Mouse (Mus musculus) forebrain, embryonic 16.5 days (tissue): ENCODE results near the gene Rnaseh2a. TPM values are rescaled to one million over a fixed set of nuclear protein-coding genes. Genes with fewer than 3 reads are reported as not detected.

Experiments used
- ATAC-seq: fragments of 200-750 bp; cut with Nextera tagmentation; 2 replicates; pipeline ENCODE4 v1.8.0; 2017; ENCODE audit warnings: mild to moderate bottlenecking, moderate library complexity
- H3K27ac ChIP-seq: fragments of 300-500 bp; sonication (generic); 2 replicates; pipeline ENCODE4 v1.5.1; 2014; ENCODE audit warnings: low read length, control low read depth
- H3K27me3 ChIP-seq: fragments of 300-500 bp; sonication (generic); replicated peaks from 2 replicates; pipeline ENCODE4 v1.6.1; 2014; ENCODE audit warnings: low read length; ENCODE audit not compliant: control insufficient read depth, insufficient read depth
- H3K36me3 ChIP-seq: fragments of 300-500 bp; sonication (generic); 2 replicates; pipeline ENCODE4 v1.6.1; 2014; ENCODE audit not compliant: control insufficient read depth, insufficient read depth
- H3K4me1 ChIP-seq: fragments of 300-500 bp; sonication (generic); replicated peaks from 2 replicates; pipeline ENCODE4 v1.6.1; 2014; ENCODE audit warnings: low read length; ENCODE audit not compliant: control insufficient read depth, insufficient read depth
- H3K4me2 ChIP-seq: fragments of 300-500 bp; sonication (generic); 2 replicates; pipeline ENCODE4 v1.6.1; 2014; ENCODE audit warnings: mild to moderate bottlenecking, low read length, control low read depth
- H3K4me3 ChIP-seq: fragments of 300-500 bp; sonication (generic); replicated peaks from 2 replicates; pipeline ENCODE4 v1.5.1; 2014; ENCODE audit warnings: mild to moderate bottlenecking, low read length, control low read depth
- H3K9ac ChIP-seq: fragments of 300-500 bp; sonication (generic); replicated peaks from 2 replicates; pipeline ENCODE4 v1.6.1; 2014; ENCODE audit warnings: low read depth, low read length, control low read depth
- H3K9me3 ChIP-seq: fragments of 300-500 bp; sonication (generic); 2 replicates; pipeline ENCODE4 v1.6.1; 2016; ENCODE audit warnings: low read length; ENCODE audit not compliant: control insufficient read depth
- WGBS: fragments of 180-500 bp; shearing (Covaris S2); extraction: QIAGEN DNeasy Blood & Tissue Kit; methylation state at CpG from one replicate; pipeline ENCODE4 v1.1.7; 2014; 5-methylcytosine and 5-hydroxymethylcytosine counted together
- polyA plus RNA-seq: library from polyadenylated mRNA; unstranded; fragments of >200 nt; fragmentation: Nextera tagmentation; extraction: Ambion mirVana; gene quantifications from 2 replicates; pipeline ENCODE4 v1.2.1, GENCODE M21; 2015

Gene Rnaseh2a
- polyA plus RNA-seq, 1 experiment from 2014 or later: 85.8 TPM

- WGBS: 88% methylated on average over 4 of the region's 4 CpGs
- no peaks in the 10 kb centered on the region for H3K36me3 ChIP-seq
- no peaks in the 10 kb centered on the region for H3K9me3 ChIP-seq
- no peak overlapping the region for H3K4me3 ChIP-seq
- H3K4me2 ChIP-seq: no peak overlapping the region
- ATAC-seq: no peak
- H3K9ac ChIP-seq: no peak overlapping the region
- no peak overlapping the region for H3K27ac ChIP-seq
- H3K27me3 ChIP-seq: no peaks in the 10 kb centered on the region
- H3K4me1 ChIP-seq: peaks cover 17% of the 10 kb centered on the region
Measured at GRCm38 (mm10) chr8:84963952-84964351, 5.6 kb downstream of the Rnaseh2a start.

- no peak overlapping the region for H3K27ac ChIP-seq
- H3K27me3 ChIP-seq: no peaks in the 10 kb centered on the region
- no peaks in the 10 kb centered on the region for H3K9me3 ChIP-seq
- no peak for ATAC-seq
- no peak overlapping the region for H3K4me2 ChIP-seq
- no peak overlapping the region for H3K4me3 ChIP-seq
- peaks cover 2% of the 10 kb centered on the region; the same call in 1 of the 2 replicates for H3K36me3 ChIP-seq
- H3K9ac ChIP-seq: no peak overlapping the region
- WGBS: 93% methylated on average over 7 of the region's 7 CpGs
- peaks cover under 1% of the 10 kb centered on the region for H3K4me1 ChIP-seq
Measured at GRCm38 (mm10) chr8:84959811-84960210, 9.8 kb downstream of the Rnaseh2a start.

- no peaks in the 10 kb centered on the region for H3K4me1 ChIP-seq
- no peaks in the 10 kb centered on the region; the same call in 1 of the 2 replicates for H3K27me3 ChIP-seq
- no peak overlapping the region for H3K4me3 ChIP-seq
- 42% methylated on average over 2 of the region's 2 CpGs for WGBS
- no peak for ATAC-seq
- H3K27ac ChIP-seq: no peak overlapping the region
- no peak overlapping the region for H3K9ac ChIP-seq
- peaks cover 2% of the 10 kb centered on the region; the same call in 1 of the 2 replicates for H3K36me3 ChIP-seq
- H3K4me2 ChIP-seq: no peak overlapping the region
- no peaks in the 10 kb centered on the region for H3K9me3 ChIP-seq
Measured at GRCm38 (mm10) chr8:84956768-84957167, 12.8 kb downstream of the Rnaseh2a start.

- Histone ChIP-seq H3K9ac (no peak overlapping the region), H3K9me3 (no peaks in the 10 kb centered on the region), H3K27me3 (peaks cover 19% of the 10 kb centered on the region), H3K36me3 (no peaks in the 10 kb centered on the region), H3K4me3 (no peak overlapping the region), H3K4me1 (no peaks in the 10 kb centered on the region), H3K4me2 (no peak overlapping the region), H3K27ac (no peak overlapping the region)
- no peak for ATAC-seq
- WGBS: 10% methylated on average over 18 of the region's 18 CpGs
Measured at GRCm38 (mm10) chr8:84952612-84953255, 16.8 kb downstream of the Rnaseh2a start.

GRCm38 (mm10) chr8:84949753-84950152 lies 19.8 kb downstream of the Rnaseh2a start:
- no peak overlapping the region for H3K27ac ChIP-seq
- H3K4me3 ChIP-seq: no peak overlapping the region
- no peak overlapping the region for H3K9ac ChIP-seq
- 17% methylated on average over 12 of the region's 12 CpGs for WGBS
- ATAC-seq: no peak
- no peaks in the 10 kb centered on the region for H3K36me3 ChIP-seq
- peaks cover 19% of the 10 kb centered on the region for H3K4me1 ChIP-seq
- H3K27me3 ChIP-seq: peaks cover 25% of the 10 kb centered on the region
- no peak overlapping the region for H3K4me2 ChIP-seq
- H3K9me3 ChIP-seq: no peaks in the 10 kb centered on the region

- Histone ChIP-seq H3K4me3 (no peak overlapping the region; the same call in 1 of the 2 replicates), H3K4me1 (peaks cover 26% of the 10 kb centered on the region), H3K27ac (no peak overlapping the region), H3K27me3 (peaks cover 35% of the 10 kb centered on the region), H3K9me3 (no peaks in the 10 kb centered on the region), H3K9ac (no peak overlapping the region; the same call in 1 of the 2 replicates), H3K36me3 (no peaks in the 10 kb centered on the region), H3K4me2 (peak overlapping the region; percentile 87; the same call in 1 of the 2 replicates)
- 16% methylated on average over 9 of the region's 9 CpGs for WGBS
- ATAC-seq: no peak
Measured at GRCm38 (mm10) chr8:84947241-84947545, 22.4 kb downstream of the Rnaseh2a start.

GRCm38 (mm10) chr8:84946528-84947240 lies 22.9 kb downstream of the Rnaseh2a start, which contains the start of gene Rtbdn:
Rtbdn (plus strand) TSS chr8:84946991.
- peak within 1 kb of the TSS; percentile 87 for H3K4me2 ChIP-seq
- WGBS: 4% methylated on average over 17 of the region's 17 CpGs
- H3K4me1 ChIP-seq: peaks cover 26% of the 10 kb centered on the region

GRCm38 (mm10) chr8:84945633-84946527 lies 23.7 kb downstream of the Rnaseh2a start:
- peaks cover 35% of the 10 kb centered on the region for H3K27me3 ChIP-seq
- no peaks in the 10 kb centered on the region for H3K36me3 ChIP-seq
- peak overlapping the region; percentile 87 for H3K4me2 ChIP-seq
- ATAC-seq: peak; percentile 57
- WGBS: 2% methylated on average over 46 of the region's 67 CpGs
- peak overlapping the region; percentile 60 for H3K27ac ChIP-seq
- H3K4me3 ChIP-seq: peak overlapping the region; percentile 83
- peak overlapping the region; percentile 83 for H3K9ac ChIP-seq
- no peaks in the 10 kb centered on the region for H3K9me3 ChIP-seq
- peaks cover 26% of the 10 kb centered on the region for H3K4me1 ChIP-seq

More at GRCm38 (mm10) chr8:84946528-84947240, 22.9 kb downstream of the Rnaseh2a start, which contains the start of gene Rtbdn:
- H3K27me3 ChIP-seq: peaks cover 35% of the 10 kb centered on the region
- H3K36me3 ChIP-seq: no peaks in the 10 kb centered on the region
- peak within 1 kb of the TSS; percentile 83 for H3K9ac ChIP-seq
- H3K27ac ChIP-seq: peak within 1 kb of the TSS; percentile 60
- H3K9me3 ChIP-seq: no peaks in the 10 kb centered on the region
- H3K4me3 ChIP-seq: peak within 1 kb of the TSS; percentile 83
- ATAC-seq: 0 out of 2 replicates have a peak, but pooled peaks have one; percentile 27

GRCm38 (mm10) chr8:84945235-84945632 lies 24.3 kb downstream of the Rnaseh2a start:
- under 1% methylated on average over 11 of the region's 11 CpGs for WGBS
- peak overlapping the region; percentile 87 for H3K4me2 ChIP-seq
- no peaks in the 10 kb centered on the region for H3K9me3 ChIP-seq
- peak overlapping the region; percentile 83 for H3K9ac ChIP-seq
- peak overlapping the region; percentile 83 for H3K4me3 ChIP-seq
- H3K4me1 ChIP-seq: peaks cover 26% of the 10 kb centered on the region
- no peak overlapping the region for H3K27ac ChIP-seq
- H3K27me3 ChIP-seq: peaks cover 30% of the 10 kb centered on the region
- peak; percentile 51 for ATAC-seq
- no peaks in the 10 kb centered on the region for H3K36me3 ChIP-seq
